Mouse (Mus musculus) C3H10T1/2 (cell line): Measurements from ENCODE around the gene Gm7137. TPM values are rescaled to one million over a fixed set of nuclear protein-coding genes. Genes with fewer than 3 reads are reported as not detected.

Experiments used
- polyA plus RNA-seq, 2 experiments: library from polyadenylated mRNA; unstranded; fragments of >200 nt; fragmentation: generic; extraction: Trizol; gene quantifications; one replicate each; pipeline ENCODE4 v1.2.1; 2012; ENCODE audit warnings: missing spikeins in 2 of 2

Gene Gm7137
- polyA plus RNA-seq: not detected

GRCm38 (mm10) chr10:77787876-77788275, at the start of gene Gm7137:
Gene Gm7137 (minus strand): TSS chr10:77788200.

GRCm38 (mm10) chr10:77835647-77836046, 47.6 kb upstream of the Gm7137 start, which contains the start of gene Krtap10-10:
Gene Krtap10-10 (plus strand): TSS chr10:77835947.

GRCm38 (mm10) chr10:77826951-77827350, 39.0 kb upstream of the Gm7137 start, which contains the start of gene Krtap10-4:
Gene Krtap10-4 (minus strand): TSS chr10:77827095.

GRCm38 (mm10) chr10:77814382-77814781, 26.4 kb upstream of the Gm7137 start, which contains the start of gene Gm2696:
Gene Gm2696 (plus strand): TSS chr10:77814682.

GRCm38 (mm10) chr10:77811743-77812142, 23.7 kb upstream of the Gm7137 start, which contains the start of gene Gm9507:
Gene Gm9507 (minus strand): TSS chr10:77811843.

GRCm38 (mm10) chr10:77798921-77799508, 11.0 kb upstream of the Gm7137 start, which contains the start of gene Gm19668:
Gene Gm19668 (minus strand): TSS chr10:77799133.

GRCm38 (mm10) chr10:77794976-77795375, 7.0 kb upstream of the Gm7137 start, which contains the start of gene Gm9639:
Gene Gm9639 (minus strand): TSS chr10:77795076.

GRCm38 (mm10) chr10:77782442-77782841, 5.6 kb downstream of the Gm7137 start, which contains the start of gene Gm3250:
Gene Gm3250 (minus strand): TSS chr10:77782542.

GRCm38 (mm10) chr10:77776844-77777243, 11.2 kb downstream of the Gm7137 start, which contains the start of gene Gm7138:
Gene Gm7138 (minus strand): TSS chr10:77776944.

GRCm38 (mm10) chr10:77771225-77771624, 16.8 kb downstream of the Gm7137 start, which contains the start of gene Gm3238:
Gene Gm3238 (minus strand): TSS chr10:77771325.

GRCm38 (mm10) chr10:77759582-77759981, 28.4 kb downstream of the Gm7137 start, which contains the start of gene Gm3233:
Gene Gm3233 (minus strand): TSS chr10:77759682.

GRCm38 (mm10) chr10:77751254-77751653, 36.7 kb downstream of the Gm7137 start, which contains the start of gene Gm9736:
Gene Gm9736 (minus strand): TSS chr10:77751354.

GRCm38 (mm10) chr10:77741924-77742688, 45.9 kb downstream of the Gm7137 start, which contains the start of gene Gm18596:
Gene Gm18596 (minus strand): TSS chr10:77742638.

Other genes with a start within 250 kb of the Gm7137 start
- gene Pttg1ip, start 206.5 kb downstream of the Gm7137 start, polyA plus RNA-seq: 100 to 1,000 TPM in 1 of 2 experiments, 10 to 100 TPM in 1; 82.8 to 216 TPM
- 10 to 100 TPM; 76.2 to 78.6 TPM for gene Sumo3, start 182.1 kb downstream of the Gm7137 start, polyA plus RNA-seq
- 10 to 100 TPM in 1 of 2 experiments, under 1 TPM in 1; 0.78 to 16.7 TPM for gene Gm49325, start 182.0 kb downstream of the Gm7137 start, polyA plus RNA-seq
- 10 to 100 TPM; 39.0 to 44.0 TPM for gene Ube2g2, start 165.9 kb downstream of the Gm7137 start, polyA plus RNA-seq
- not detected for gene Tspear, start 101.6 kb downstream of the Gm7137 start, polyA plus RNA-seq
- gene Gm19402, start 97.4 kb downstream of the Gm7137 start, polyA plus RNA-seq: not detected
- gene Gm9508, start 91.0 kb downstream of the Gm7137 start, polyA plus RNA-seq: not detected
- not detected for gene Gm10272, start 81.6 kb downstream of the Gm7137 start, polyA plus RNA-seq
- not detected for gene Gm10024, start 76.7 kb downstream of the Gm7137 start, polyA plus RNA-seq
- gene Gm10142, start 72.4 kb downstream of the Gm7137 start, polyA plus RNA-seq: not detected
- gene Krtap12-1, start 67.6 kb downstream of the Gm7137 start, polyA plus RNA-seq: not detected
- gene Gm10100, start 61.7 kb downstream of the Gm7137 start, polyA plus RNA-seq: not detected
- not detected for gene Gm18596, start 45.6 kb downstream of the Gm7137 start, polyA plus RNA-seq
- gene Gm9736, start 36.8 kb downstream of the Gm7137 start, polyA plus RNA-seq: not detected
- gene Gm3233, start 28.5 kb downstream of the Gm7137 start, polyA plus RNA-seq: not detected
- gene Gm3238, start 16.9 kb downstream of the Gm7137 start, polyA plus RNA-seq: not detected
- not detected for gene Gm7138, start 11.3 kb downstream of the Gm7137 start, polyA plus RNA-seq
- gene Gm3250, start 5.7 kb downstream of the Gm7137 start, polyA plus RNA-seq: not detected
- gene Gm9639, start 6.9 kb upstream of the Gm7137 start, polyA plus RNA-seq: not detected
- gene Gm19668, start 10.9 kb upstream of the Gm7137 start, polyA plus RNA-seq: not detected
- gene Gm9507, start 23.6 kb upstream of the Gm7137 start, polyA plus RNA-seq: not detected
- gene Gm2696, start 26.5 kb upstream of the Gm7137 start, polyA plus RNA-seq: not detected
- not detected for gene Krtap10-4, start 38.9 kb upstream of the Gm7137 start, polyA plus RNA-seq
- not detected for gene Krtap10-10, start 47.7 kb upstream of the Gm7137 start, polyA plus RNA-seq
- not detected for gene Gm36176, start 58.6 kb upstream of the Gm7137 start, polyA plus RNA-seq
- gene Gm10318, start 64.7 kb upstream of the Gm7137 start, polyA plus RNA-seq: not detected
- not detected for gene Gm3285, start 73.8 kb upstream of the Gm7137 start, polyA plus RNA-seq
- gene Lrrc3, start 114.3 kb upstream of the Gm7137 start, polyA plus RNA-seq: not detected
- gene Trpm2, start 182.4 kb upstream of the Gm7137 start, polyA plus RNA-seq: under 1 TPM; 0.04 to 0.35 TPM
- 10 to 100 TPM; 35.9 to 36.8 TPM for gene 1810043G02Rik, start 190.3 kb upstream of the Gm7137 start, polyA plus RNA-seq
- 10 to 100 TPM; 46.2 to 73.2 TPM for gene Pfkl, start 221.9 kb upstream of the Gm7137 start, polyA plus RNA-seq